Mouse (Mus musculus) G1E (cell line): ENCODE results near the gene Cend1.
"Not testable (repeated sequence)": the region's sequence is repeated elsewhere in the genome, so short reads cannot be mapped to it uniquely, and the experiment has no call there.

Experiments
- CTCF ChIP-seq: IDR thresholded peaks from 2 replicates; pipeline ENCODE4 v1.5.1; 2012; ENCODE audit warnings: low read depth, low read length, inconsistent platforms, mixed read lengths
- GATA1 ChIP-seq: IDR thresholded peaks from 2 replicates; pipeline ENCODE4 v1.6.1; 2012; ENCODE audit warnings: borderline replicate concordance, low read length, inconsistent platforms, mixed read lengths
- GATA2 ChIP-seq: IDR thresholded peaks from 2 replicates; pipeline ENCODE4 v1.6.1; 2012; ENCODE audit warnings: low read depth, low read length, inconsistent platforms, borderline replicate concordance
- POLR2AphosphoS5 ChIP-seq: IDR thresholded peaks from 2 replicates; pipeline ENCODE4 v1.6.1; 2012; ENCODE audit warnings: low read depth, low read length, inconsistent platforms; ENCODE audit not compliant: insufficient replicate concordance
- TAL1 ChIP-seq: conservative IDR thresholded peaks from 2 replicates; pipeline ENCODE4 v1.6.1; 2012; ENCODE audit warnings: low read depth, low read length, inconsistent platforms, mixed read lengths

DNA sequence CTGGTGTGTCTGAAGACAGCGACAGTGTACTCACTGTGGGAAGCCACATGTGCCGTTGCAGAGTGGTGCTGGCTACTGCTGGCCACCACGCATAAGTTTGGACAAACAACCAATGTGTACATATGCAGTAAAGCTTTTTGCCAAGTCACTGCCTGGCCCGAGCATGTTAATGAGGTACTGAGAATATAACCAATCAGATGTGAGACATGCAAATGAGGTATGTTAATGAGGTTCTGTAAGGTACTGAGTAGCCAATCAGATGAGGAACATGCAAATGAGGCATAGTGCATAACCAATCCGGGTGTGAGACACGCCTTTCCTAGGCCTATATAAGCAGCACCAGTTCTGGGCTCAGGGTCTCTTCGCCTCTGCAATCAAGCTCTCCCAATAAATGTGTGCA lies 21.6 kb downstream of the Cend1 start:
- not testable (repeated sequence) for TF ChIP-seq GATA1, CTCF, TAL1, POLR2AphosphoS5, GATA2
